Mouse (Mus musculus): ENCODE measurements around the gene Mctp2. TPM values are rescaled to one million over a fixed set of nuclear protein-coding genes. Genes with fewer than 3 reads are reported as not detected.
"Not testable (repeated sequence)": the region's sequence is repeated elsewhere in the genome, so short reads cannot be mapped to it uniquely, and the experiment has no call there.

Gene Mctp2
- polyA plus RNA-seq, 1 experiment from 2014 or later = 0.79 TPM

GRCm38 (mm10) chr7:72250326-72250725, 56.1 kb downstream of the Mctp2 start:
- not testable (repeated sequence) for H3K36me3 ChIP-seq; H3K27me3 ChIP-seq (ENCODE audit: low read depth, poor library complexity, severe bottlenecking); H3K4me1 ChIP-seq; DNase-seq (ENCODE audit: low spot score); H3K9me3 ChIP-seq (replicated peaks); H3K27ac ChIP-seq; H3K4me3 ChIP-seq
- WGBS = 95% methylated on average over 9 of the region's 9 CpGs

- H3K4me3 ChIP-seq = no peak overlapping the region
- H3K27ac ChIP-seq = no peak overlapping the region
- H3K36me3 ChIP-seq = no peaks in the 10 kb centered on the region
- no peaks in the 10 kb centered on the region for H3K27me3 ChIP-seq (ENCODE audit: low read depth, poor library complexity, severe bottlenecking)
- DNase-seq (ENCODE audit: low spot score) = no peak
- no peaks in the 10 kb centered on the region for H3K9me3 ChIP-seq (replicated peaks)
- no peaks in the 10 kb centered on the region for H3K4me1 ChIP-seq
- 95% methylated on average over 9 of the region's 9 CpGs for WGBS
Measured at GRCm38 (mm10) chr7:72241269-72241668, 65.1 kb downstream of the Mctp2 start.

- Histone ChIP-seq H3K36me3 (no peaks in the 10 kb centered on the region), H3K27ac (no peak overlapping the region), H3K4me3 (no peak overlapping the region), H3K9me3 (replicated peaks) (no peaks in the 10 kb centered on the region), H3K27me3 (ENCODE audit: low read depth, poor library complexity, severe bottlenecking) (no peaks in the 10 kb centered on the region), H3K4me1 (peaks cover 9% of the 10 kb centered on the region)
- peak; percentile 56 for DNase-seq (ENCODE audit: low spot score)
- 30% methylated on average over 3 of the region's 3 CpGs for WGBS
Measured at GRCm38 (mm10) chr7:72239782-72240493, 66.5 kb downstream of the Mctp2 start.

- 50% methylated on average over 4 of the region's 4 CpGs for WGBS
- H3K4me3 ChIP-seq = no peak overlapping the region
Measured at GRCm38 (mm10) chr7:72238575-72238974, 67.8 kb downstream of the Mctp2 start.

GRCm38 (mm10) chr7:72234433-72234998, 71.9 kb downstream of the Mctp2 start:
- H3K9me3 ChIP-seq (replicated peaks) = no peaks in the 10 kb centered on the region
- H3K27me3 ChIP-seq (ENCODE audit: low read depth, poor library complexity, severe bottlenecking) = 0 out of 2 replicates have a peak, but pooled peaks cover 4% of the 10 kb centered on the region
- no peak overlapping the region for H3K27ac ChIP-seq
- 26% methylated on average over 6 of the region's 6 CpGs for WGBS
- H3K4me3 ChIP-seq = no peak overlapping the region
- peak; percentile 66 for DNase-seq (ENCODE audit: low spot score)
- H3K4me1 ChIP-seq = peaks cover 47% of the 10 kb centered on the region
- no peaks in the 10 kb centered on the region for H3K36me3 ChIP-seq

More at GRCm38 (mm10) chr7:72238575-72238974, 67.8 kb downstream of the Mctp2 start:
- Histone ChIP-seq H3K27me3 (ENCODE audit: low read depth, poor library complexity, severe bottlenecking) (no peaks in the 10 kb centered on the region), H3K4me1 (peaks cover 19% of the 10 kb centered on the region), H3K36me3 (no peaks in the 10 kb centered on the region), H3K27ac (peak overlapping the region; percentile 11), H3K9me3 (replicated peaks) (no peaks in the 10 kb centered on the region)
- DNase-seq (ENCODE audit: low spot score) = peak; percentile 79

GRCm38 (mm10) chr7:72231182-72231877, 75.1 kb downstream of the Mctp2 start:
- no peak overlapping the region for H3K27ac ChIP-seq
- H3K9me3 ChIP-seq (replicated peaks) = no peaks in the 10 kb centered on the region
- no peak overlapping the region for H3K4me3 ChIP-seq
- 49% methylated on average over 7 of the region's 7 CpGs for WGBS
- H3K36me3 ChIP-seq = no peaks in the 10 kb centered on the region
- H3K27me3 ChIP-seq (ENCODE audit: low read depth, poor library complexity, severe bottlenecking) = peaks cover 7% of the 10 kb centered on the region; the same call in 1 of the 2 replicates
- peaks cover 61% of the 10 kb centered on the region for H3K4me1 ChIP-seq
- no peak for DNase-seq (ENCODE audit: low spot score)

GRCm38 (mm10) chr7:72229925-72230324, 76.5 kb downstream of the Mctp2 start:
- no peak overlapping the region for H3K4me3 ChIP-seq
- H3K4me1 ChIP-seq = peaks cover 56% of the 10 kb centered on the region
- peak overlapping the region; percentile 26 for H3K27ac ChIP-seq
- no peaks in the 10 kb centered on the region for H3K36me3 ChIP-seq
- H3K9me3 ChIP-seq (replicated peaks) = no peaks in the 10 kb centered on the region
- DNase-seq (ENCODE audit: low spot score) = no peak
- peaks cover 11% of the 10 kb centered on the region; the same call in 1 of the 2 replicates for H3K27me3 ChIP-seq (ENCODE audit: low read depth, poor library complexity, severe bottlenecking)
- 36% methylated on average over 7 of the region's 7 CpGs for WGBS

GRCm38 (mm10) chr7:72223558-72223957, 82.8 kb downstream of the Mctp2 start:
- H3K27ac ChIP-seq = no peak overlapping the region
- H3K27me3 ChIP-seq (ENCODE audit: low read depth, poor library complexity, severe bottlenecking) = peaks cover 17% of the 10 kb centered on the region; the same call in 1 of the 2 replicates
- DNase-seq (ENCODE audit: low spot score) = no peak
- H3K4me3 ChIP-seq = no peak overlapping the region
- H3K36me3 ChIP-seq = no peaks in the 10 kb centered on the region
- peaks cover 55% of the 10 kb centered on the region for H3K4me1 ChIP-seq
- H3K9me3 ChIP-seq (replicated peaks) = no peaks in the 10 kb centered on the region
- WGBS = 27% methylated on average over 5 of the region's 5 CpGs

GRCm38 (mm10) chr7:72222532-72222931, 83.9 kb downstream of the Mctp2 start:
- no peak for DNase-seq (ENCODE audit: low spot score)
- Histone ChIP-seq H3K27ac (peak overlapping the region; percentile 15; the same call in 1 of the 2 replicates), H3K36me3 (no peaks in the 10 kb centered on the region), H3K4me1 (peaks cover 57% of the 10 kb centered on the region), H3K9me3 (replicated peaks) (no peaks in the 10 kb centered on the region), H3K27me3 (ENCODE audit: low read depth, poor library complexity, severe bottlenecking) (peaks cover 17% of the 10 kb centered on the region; the same call in 1 of the 2 replicates), H3K4me3 (no peak overlapping the region)
- WGBS = 84% methylated on average over 8 of the region's 8 CpGs

GRCm38 (mm10) chr7:72218048-72218447, 88.4 kb downstream of the Mctp2 start:
- Histone ChIP-seq H3K36me3 (no peaks in the 10 kb centered on the region), H3K27ac (no peak overlapping the region), H3K9me3 (replicated peaks) (no peaks in the 10 kb centered on the region), H3K4me1 (peaks cover 57% of the 10 kb centered on the region), H3K4me3 (no peak overlapping the region), H3K27me3 (ENCODE audit: low read depth, poor library complexity, severe bottlenecking) (peaks cover 10% of the 10 kb centered on the region; the same call in 1 of the 2 replicates)
- WGBS = 47% methylated on average over 7 of the region's 7 CpGs
- no peak for DNase-seq (ENCODE audit: low spot score)

GRCm38 (mm10) chr7:72215563-72216215, 90.7 kb downstream of the Mctp2 start:
- peak; percentile 33 for DNase-seq (ENCODE audit: low spot score)

GRCm38 (mm10) chr7:72210201-72210600, 96.2 kb downstream of the Mctp2 start:
- Histone ChIP-seq H3K27me3 (ENCODE audit: low read depth, poor library complexity, severe bottlenecking) (peaks cover 10% of the 10 kb centered on the region; the same call in 1 of the 2 replicates), H3K9me3 (replicated peaks) (no peaks in the 10 kb centered on the region), H3K4me1 (peaks cover 32% of the 10 kb centered on the region), H3K4me3 (no peak overlapping the region), H3K36me3 (no peaks in the 10 kb centered on the region), H3K27ac (0 out of 2 replicates have a peak overlapping the region, but pooled peaks have one; percentile 27)
- WGBS = 82% methylated on average over 5 of the region's 5 CpGs
- no peak for DNase-seq (ENCODE audit: low spot score)

More at GRCm38 (mm10) chr7:72215563-72216215, 90.7 kb downstream of the Mctp2 start:
- Histone ChIP-seq H3K4me1 (peaks cover 46% of the 10 kb centered on the region), H3K27me3 (ENCODE audit: low read depth, poor library complexity, severe bottlenecking) (peaks cover 8% of the 10 kb centered on the region; the same call in 1 of the 2 replicates), H3K9me3 (replicated peaks) (no peaks in the 10 kb centered on the region), H3K27ac (no peak overlapping the region), H3K36me3 (no peaks in the 10 kb centered on the region), H3K4me3 (no peak overlapping the region)
- WGBS = 56% methylated on average over 5 of the region's 5 CpGs
